Mouse (Mus musculus): ENCODE results near the gene C2cd5.
A peak's percentile ranks its signal among the peaks of the same experiment; 100 is the strongest.

The C2cd5 gene

DNA sequence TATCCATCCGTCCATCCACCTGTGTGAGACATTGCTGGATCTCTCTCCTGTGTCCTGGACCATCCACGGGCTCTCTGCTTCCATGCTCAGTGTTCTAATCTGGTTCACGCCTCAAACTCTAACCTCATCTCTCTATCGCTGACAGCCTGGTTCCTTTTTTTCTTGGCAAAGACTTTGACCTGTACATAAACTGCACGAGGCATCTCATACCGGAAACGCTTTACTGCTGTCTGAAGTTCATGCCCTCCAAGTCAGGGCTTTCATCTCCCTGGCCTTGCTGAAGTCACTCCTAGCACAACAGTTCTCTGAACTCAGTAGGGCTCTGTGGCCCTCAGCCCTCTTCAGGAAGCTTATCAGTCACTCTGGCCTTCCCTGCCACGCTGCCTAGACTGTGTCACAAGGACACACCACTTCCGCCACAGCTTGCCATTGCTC is 15.1 kb upstream of the C2cd5 start:
- DNase-seq = no peak

DNA sequence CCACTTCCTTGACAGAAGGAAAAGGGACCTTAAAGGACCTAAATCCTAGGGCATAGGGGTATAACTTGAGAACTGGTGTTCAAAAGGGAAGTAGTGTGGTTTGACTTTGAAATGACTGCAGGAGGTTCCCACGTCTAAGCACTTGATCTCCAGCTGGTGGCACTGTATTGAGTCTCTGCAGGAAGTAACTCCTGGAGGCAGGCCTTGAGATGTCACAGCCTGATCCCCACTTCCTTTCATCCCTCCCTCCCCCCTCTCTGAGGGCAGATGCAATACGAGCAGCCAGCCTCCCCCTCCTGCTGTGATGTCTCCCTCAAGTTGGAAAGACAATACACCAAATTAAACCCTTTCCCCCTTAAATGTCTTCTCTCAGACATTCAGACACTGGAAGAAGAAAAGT is 14.6 kb upstream of the C2cd5 start:
- DNase-seq = no peak

DNA sequence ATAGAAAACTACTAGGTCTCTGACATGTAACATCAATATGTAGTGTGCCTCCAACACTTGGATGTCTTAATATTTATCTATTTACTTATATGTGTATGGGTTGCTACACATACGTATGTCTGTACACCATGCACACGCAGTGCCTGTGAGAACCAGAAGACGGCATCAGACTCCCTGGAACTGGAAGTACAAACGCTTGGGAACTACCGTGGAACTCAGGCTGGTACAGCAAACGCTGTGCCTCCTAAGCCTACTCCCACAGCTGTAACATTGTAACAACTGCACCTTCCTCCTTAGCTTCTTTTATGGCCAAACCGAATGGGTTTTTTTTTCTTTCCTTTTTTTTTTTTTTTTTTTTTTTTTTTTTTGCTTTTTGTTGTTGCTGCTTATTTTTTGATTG is 10.4 kb upstream of the C2cd5 start:
- no peak for DNase-seq

DNA sequence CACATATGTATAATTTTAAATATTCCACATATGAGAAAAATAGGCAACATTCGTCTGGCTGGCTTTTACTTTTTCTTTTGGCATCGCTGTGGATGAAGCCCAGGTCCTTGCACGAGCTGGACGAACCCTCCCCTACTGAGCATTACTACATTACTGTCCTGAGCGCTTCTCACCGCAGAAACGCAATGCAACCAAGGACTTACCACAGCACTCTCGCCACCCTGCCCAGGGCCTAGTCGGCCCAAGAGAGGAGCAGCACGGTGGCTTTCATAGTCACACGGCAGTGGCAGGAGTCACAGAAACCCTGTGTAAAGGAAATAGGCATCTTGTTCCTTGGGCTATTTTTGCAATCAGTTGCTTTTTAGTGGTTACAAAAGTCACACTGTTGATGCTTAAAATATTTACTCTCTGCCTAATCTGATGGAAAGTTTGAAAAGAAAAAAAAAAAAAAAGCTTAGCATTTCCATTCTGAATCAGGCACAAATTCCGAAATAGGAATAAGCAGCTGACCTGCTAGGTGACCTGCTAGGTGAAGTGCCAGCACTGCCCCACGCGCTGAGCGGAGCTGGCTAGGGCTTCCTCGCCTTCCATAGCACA is 9.8 kb upstream of the C2cd5 start:
- no peak for DNase-seq

GRCm38 (mm10) chr6:143108031-143108430 is 8.1 kb upstream of the C2cd5 start:
- no peak for DNase-seq

- DNase-seq = no peak
Observed at GRCm38 (mm10) chr6:143107611-143108010, 7.7 kb upstream of the C2cd5 start.

DNA sequence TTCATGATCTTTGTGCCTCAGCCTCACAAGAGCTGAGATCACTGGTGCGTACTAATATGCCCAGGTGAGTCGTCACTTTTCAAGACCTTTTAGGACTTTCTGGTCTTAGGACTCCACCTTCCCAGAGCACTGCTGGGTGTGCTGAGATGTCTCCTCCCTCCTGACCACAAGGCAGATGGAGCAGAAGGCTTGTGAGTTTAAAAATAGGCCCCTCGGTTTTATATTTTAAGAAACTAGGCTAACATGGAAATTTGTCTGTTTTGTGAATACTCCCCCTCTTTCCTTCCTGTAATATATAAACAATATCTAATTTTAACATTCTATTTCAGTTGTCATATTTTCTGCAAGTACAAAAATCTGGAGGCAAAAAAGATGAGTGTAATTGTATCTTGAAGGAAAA is 5.8 kb upstream of the C2cd5 start:
- no peak for DNase-seq

DNA sequence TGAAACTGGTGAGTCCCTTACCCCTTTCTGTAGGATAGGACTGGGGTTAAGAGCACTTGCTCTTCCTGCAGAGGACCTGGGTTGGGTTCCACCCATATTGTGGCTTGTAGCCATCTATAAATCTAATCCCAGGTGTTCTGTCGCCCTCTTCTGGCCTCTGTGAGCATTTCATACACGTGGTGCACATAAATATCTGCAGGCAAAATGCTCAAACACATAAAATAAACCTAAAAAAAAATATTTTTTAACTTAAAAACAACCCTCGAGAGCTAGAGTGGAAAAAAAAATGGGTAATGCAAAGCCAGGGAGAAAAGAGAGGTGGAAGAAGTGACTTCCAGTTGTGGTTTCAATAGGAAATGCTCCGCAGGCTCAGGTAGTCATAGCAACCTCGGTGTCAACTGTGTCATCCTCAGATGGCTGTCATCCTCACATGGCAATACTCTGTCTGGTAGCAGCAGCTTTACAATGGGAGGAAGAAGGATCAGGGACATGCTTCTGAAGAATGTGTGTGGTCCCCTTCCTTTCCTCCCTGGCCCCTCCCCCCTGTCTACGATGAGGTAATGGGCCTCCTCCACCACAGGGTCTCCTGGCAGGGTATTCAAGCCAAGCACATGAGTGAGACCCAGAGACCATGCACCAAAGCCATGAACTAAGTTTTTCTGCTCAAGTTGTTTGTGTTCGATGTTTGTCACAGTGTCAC is 4.2 kb upstream of the C2cd5 start:
- DNase-seq = no peak

- peak; percentile 17 for DNase-seq
Observed at GRCm38 (mm10) chr6:143100478-143101115, 656 bp upstream of the C2cd5 start.

DNA sequence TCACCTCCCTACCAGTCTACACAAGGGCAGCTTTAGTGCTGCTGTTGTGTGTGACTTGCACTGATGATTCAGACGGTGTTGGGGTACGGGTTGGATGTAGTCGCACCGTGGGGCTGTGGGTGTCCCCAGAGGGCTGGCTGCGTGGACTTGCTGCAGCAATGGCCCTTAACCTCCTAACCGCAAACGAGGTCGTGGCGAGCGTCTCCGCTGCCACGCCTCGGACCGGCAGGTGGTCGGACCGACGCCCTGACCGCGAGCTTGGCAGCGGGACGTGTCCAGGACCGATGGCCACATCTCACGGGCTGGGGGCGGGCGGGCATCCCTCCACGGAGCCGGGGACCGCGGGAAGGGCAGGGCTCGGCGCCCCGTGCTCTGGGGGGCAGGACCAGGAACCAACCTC is 660 bp downstream of the C2cd5 start:
- peak; percentile 79 for DNase-seq

- DNase-seq = no peak
Observed at GRCm38 (mm10) chr6:143095126-143095525, 4.8 kb downstream of the C2cd5 start.

DNA sequence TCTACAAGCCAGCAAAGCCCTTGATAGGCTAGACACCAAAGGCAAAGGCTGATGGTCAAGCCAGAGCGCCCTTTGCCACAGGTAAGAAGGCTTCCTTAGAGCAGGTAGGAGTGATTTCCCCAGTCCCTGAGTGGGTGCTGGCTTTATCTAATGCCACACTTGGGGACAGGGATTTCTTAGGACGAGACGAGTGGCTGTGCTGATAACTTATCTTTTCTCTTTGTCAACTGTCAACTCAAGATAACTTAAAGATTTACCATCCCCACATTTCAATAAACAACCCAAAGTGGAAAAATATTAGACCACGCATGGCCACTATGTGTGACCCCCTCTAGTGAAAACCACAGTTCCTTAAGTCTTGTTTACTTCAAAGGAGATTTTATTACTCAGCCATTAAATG is 7.1 kb downstream of the C2cd5 start:
- DNase-seq = no peak

DNA sequence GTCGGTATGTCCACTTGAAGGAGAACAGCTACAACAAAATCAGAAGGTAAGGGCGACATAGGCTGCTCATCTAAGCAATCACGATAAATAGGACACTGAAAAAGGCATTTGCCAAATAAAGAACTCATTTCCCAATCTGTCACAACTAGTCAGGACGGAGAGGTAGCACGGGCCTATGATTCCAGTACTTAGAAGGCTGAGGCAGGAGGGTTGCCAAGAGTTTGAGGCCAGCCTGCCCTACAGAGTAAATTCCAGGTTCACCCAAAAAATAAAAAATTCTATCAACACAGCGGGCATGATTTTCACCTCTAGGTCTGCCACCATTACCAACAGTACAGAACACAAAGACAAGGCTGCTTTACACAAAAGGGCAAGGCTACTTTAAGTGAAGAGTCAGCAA is 8.9 kb downstream of the C2cd5 start:
- DNase-seq = no peak

- DNase-seq = no peak
Observed at GRCm38 (mm10) chr6:143087332-143087731, 12.6 kb downstream of the C2cd5 start.

DNA sequence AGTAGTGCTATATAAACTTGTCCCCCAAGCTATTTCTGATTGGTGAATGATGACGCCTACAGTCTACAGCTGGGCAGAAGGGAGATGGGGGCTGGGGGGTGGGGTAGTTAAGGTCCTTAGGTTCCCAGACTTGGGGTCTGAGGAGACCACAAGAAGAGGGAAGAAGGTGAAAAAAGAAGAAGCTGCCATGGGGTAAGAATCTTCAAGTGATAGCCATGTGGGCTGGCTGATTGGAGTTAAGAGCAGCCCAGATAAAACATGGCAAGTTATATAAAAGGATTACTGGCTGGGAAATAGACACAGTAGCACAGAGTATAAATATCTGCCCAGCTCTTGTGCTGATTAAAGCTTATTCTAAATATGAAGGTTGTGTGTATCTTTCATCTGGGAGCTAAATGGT is 14.0 kb downstream of the C2cd5 start:
- DNase-seq = no peak

GRCm38 (mm10) chr6:143084314-143085025 is 15.5 kb downstream of the C2cd5 start:
- DNase-seq = no peak

DNA sequence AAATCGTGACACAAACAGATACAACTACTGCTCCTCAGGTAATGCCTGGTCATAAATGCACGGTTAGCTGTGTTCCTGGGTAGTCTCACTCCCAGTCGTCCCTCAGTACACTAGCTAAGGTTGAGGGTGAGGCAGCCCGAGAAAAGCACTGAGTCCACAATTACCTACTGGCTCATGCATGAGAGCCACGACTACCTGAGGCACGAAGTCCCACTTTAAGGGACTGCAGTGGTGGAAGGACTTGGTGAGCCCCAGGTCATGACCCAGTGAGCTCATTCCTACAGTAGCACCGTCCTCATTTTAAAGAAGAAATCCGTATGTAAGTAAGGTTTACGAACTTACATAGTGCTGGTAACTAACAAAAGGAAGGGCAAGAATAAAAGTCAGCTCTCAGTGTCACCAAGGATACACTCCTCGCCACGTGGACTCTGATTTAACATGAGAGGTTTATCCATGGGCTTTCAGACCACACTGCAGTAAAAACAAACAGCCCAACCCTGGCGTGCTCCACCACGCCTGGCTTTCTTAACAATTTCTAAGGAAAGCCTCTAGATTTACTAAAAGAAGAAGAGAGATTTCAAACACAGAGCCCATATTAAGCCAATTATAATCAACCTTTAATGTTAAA is 18.3 kb downstream of the C2cd5 start:
- DNase-seq = no peak

DNA sequence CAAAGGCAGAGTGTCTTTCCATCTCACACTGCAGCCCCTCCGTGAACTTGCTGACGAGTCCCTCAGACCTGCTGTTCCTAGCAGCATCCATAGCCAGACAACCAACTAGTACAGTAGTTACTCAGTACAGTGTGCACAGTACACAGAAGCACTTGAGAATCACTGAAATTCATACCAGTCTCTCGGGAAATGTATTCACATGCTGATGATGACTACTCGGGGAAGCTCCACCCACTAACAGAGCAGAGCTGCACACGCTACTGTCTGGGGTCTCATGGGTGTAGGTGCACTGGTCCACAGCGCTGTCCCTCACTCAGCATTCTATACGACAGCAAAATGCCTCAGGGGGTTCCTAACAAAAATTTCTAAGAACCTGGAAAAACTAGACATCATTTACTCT is 19.2 kb downstream of the C2cd5 start:
- DNase-seq = no peak

DNA sequence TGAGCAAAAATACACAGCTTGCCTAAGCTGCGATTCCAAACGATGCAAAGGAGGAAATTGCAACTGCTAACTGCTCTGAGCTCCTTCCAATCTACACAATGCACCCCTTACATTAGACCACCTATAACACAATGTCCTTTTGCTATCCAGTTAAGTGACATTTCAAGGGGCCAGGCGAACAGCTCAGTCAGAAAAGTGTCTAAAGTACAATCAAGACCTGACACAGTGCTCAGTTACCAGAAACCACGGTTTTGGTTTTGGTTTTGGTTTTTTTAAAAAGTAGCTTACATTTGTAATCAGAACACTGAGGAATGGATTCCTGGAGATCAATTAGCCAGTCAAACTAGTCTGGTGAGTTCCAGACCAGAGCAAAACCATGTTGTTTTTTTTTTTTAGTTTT is 20.8 kb downstream of the C2cd5 start:
- DNase-seq = no peak

GRCm38 (mm10) chr6:143076461-143076860 is 23.5 kb downstream of the C2cd5 start:
- DNase-seq = no peak

DNA sequence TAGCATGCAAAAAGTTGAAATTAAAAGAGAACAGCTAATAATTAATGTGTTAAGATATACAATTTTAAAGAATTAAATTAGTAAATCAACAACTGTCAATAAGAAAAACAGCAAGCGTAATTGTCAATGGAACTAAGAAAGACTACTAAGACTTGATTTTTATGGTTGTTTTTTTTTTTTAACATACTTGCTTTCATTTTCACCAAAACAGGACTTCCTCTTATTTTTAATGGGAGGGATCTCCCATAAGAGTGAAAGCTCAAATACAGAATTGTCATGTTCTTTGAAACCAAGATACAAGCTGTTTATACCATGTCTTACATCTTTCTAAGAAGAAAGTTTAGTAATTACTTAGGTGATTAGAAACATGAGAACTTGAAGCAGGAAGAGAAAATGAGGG is 26.0 kb downstream of the C2cd5 start:
- no peak for DNase-seq

DNA sequence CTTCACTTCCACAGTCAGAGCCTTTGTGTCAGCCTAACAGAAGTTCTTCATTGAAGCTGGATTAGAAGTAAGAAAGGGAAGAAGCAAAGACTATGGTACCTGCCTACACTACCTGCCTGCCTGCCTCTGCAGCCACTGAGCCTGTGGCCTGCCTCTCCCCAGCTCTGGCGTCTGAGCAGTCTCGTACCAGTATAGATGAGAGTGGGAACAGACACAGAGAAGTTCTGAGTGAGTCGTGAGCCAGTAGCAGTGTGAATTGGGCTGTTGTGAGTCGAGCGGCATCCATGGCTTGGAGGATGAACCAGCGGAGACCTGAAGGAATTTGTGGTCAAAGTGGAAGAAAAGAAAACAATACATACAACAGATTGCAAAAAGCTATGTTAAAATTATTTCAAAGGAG is 26.5 kb downstream of the C2cd5 start:
- no peak for DNase-seq

DNA sequence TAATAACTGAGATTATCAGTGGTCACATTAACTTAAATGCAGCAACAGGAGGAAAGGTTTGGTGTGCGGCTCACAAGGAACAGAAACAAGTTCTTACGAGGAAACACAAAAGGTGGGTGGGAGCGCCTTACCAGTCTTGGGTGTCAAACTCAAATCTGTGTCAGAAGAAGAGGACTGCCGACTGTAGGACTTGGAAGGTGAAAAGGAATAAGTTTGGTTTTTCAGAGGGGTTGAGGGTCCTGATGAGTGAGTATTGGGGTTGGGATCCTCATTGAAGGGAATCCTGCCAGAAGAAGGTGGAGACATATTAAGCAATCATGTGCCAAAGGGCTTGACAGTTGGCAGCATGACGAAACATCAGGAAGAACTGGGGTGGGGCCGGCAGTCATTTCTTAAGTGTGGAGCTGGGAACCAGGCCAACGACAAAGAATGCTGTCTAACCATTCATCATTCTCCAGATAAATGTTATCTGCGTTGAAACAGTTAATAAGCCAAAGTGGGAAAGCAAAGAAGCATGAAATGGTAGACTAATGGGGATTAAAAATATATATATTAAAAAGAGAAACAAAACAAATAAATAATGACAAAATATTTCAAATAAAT is 27.4 kb downstream of the C2cd5 start:
- no peak for DNase-seq
